Mouse (Mus musculus) forebrain, embryonic 16.5 days (tissue): ENCODE measurements around the gene Scamp4. TPM values are rescaled to one million over a fixed set of nuclear protein-coding genes. Genes with fewer than 3 reads are reported as not detected.
"Not testable (repeated sequence)": the region's sequence is repeated elsewhere in the genome, so short reads cannot be mapped to it uniquely, and the experiment has no call there.

ENCODE experiments used
- ATAC-seq: fragments of 200-750 bp; cut with Nextera tagmentation; 2 replicates; pipeline ENCODE4 v1.8.0; 2017; ENCODE audit warnings: mild to moderate bottlenecking, moderate library complexity
- H3K27ac ChIP-seq: fragments of 300-500 bp; sonication (generic); 2 replicates; pipeline ENCODE4 v1.5.1; 2014; ENCODE audit warnings: low read length, control low read depth
- H3K27me3 ChIP-seq: fragments of 300-500 bp; sonication (generic); replicated peaks from 2 replicates; pipeline ENCODE4 v1.6.1; 2014; ENCODE audit warnings: low read length; ENCODE audit not compliant: control insufficient read depth, insufficient read depth
- H3K36me3 ChIP-seq: fragments of 300-500 bp; sonication (generic); 2 replicates; pipeline ENCODE4 v1.6.1; 2014; ENCODE audit not compliant: control insufficient read depth, insufficient read depth
- H3K4me1 ChIP-seq: fragments of 300-500 bp; sonication (generic); replicated peaks from 2 replicates; pipeline ENCODE4 v1.6.1; 2014; ENCODE audit warnings: low read length; ENCODE audit not compliant: control insufficient read depth, insufficient read depth
- H3K4me2 ChIP-seq: fragments of 300-500 bp; sonication (generic); 2 replicates; pipeline ENCODE4 v1.6.1; 2014; ENCODE audit warnings: mild to moderate bottlenecking, low read length, control low read depth
- H3K4me3 ChIP-seq: fragments of 300-500 bp; sonication (generic); replicated peaks from 2 replicates; pipeline ENCODE4 v1.5.1; 2014; ENCODE audit warnings: mild to moderate bottlenecking, low read length, control low read depth
- H3K9ac ChIP-seq: fragments of 300-500 bp; sonication (generic); replicated peaks from 2 replicates; pipeline ENCODE4 v1.6.1; 2014; ENCODE audit warnings: low read depth, low read length, control low read depth
- H3K9me3 ChIP-seq: fragments of 300-500 bp; sonication (generic); 2 replicates; pipeline ENCODE4 v1.6.1; 2016; ENCODE audit warnings: low read length; ENCODE audit not compliant: control insufficient read depth
- WGBS: fragments of 180-500 bp; shearing (Covaris S2); extraction: QIAGEN DNeasy Blood & Tissue Kit; methylation state at CpG from one replicate; pipeline ENCODE4 v1.1.7; 2014; 5-methylcytosine and 5-hydroxymethylcytosine counted together
- polyA plus RNA-seq: library from polyadenylated mRNA; unstranded; fragments of >200 nt; fragmentation: Nextera tagmentation; extraction: Ambion mirVana; gene quantifications from 2 replicates; pipeline ENCODE4 v1.2.1, GENCODE M21; 2015

Scamp4 gene
- polyA plus RNA-seq, 1 experiment from 2014 or later: 77.2 TPM

DNA sequence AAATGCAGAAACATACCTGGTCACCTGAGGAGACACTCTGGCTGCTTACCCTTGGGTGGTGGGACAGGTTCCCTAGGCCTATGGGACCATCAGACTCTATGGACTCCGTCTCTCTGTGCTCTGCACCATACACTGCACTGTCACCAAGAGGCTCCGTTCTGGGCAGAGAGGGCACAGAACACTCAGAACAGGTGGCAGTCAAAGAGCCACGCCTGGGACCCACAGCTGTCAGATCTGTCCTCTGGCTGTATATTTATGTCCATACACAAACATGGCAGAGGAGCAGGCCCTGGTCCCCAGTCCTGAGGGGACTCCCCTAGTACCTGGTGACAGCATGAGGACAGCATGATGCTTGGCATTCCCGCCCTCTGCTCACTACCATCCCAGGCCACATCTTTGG lies 23.1 kb downstream of the Scamp4 start:
- no peak for ATAC-seq
- H3K27me3 ChIP-seq: no peaks in the 10 kb centered on the region
- no peaks in the 10 kb centered on the region for H3K36me3 ChIP-seq
- H3K27ac ChIP-seq: no peak overlapping the region
- H3K9ac ChIP-seq: no peak overlapping the region
- H3K9me3 ChIP-seq: no peaks in the 10 kb centered on the region
- WGBS: 89% methylated on average over 4 of the region's 4 CpGs
- H3K4me2 ChIP-seq: no peak overlapping the region
- H3K4me1 ChIP-seq: peaks cover 28% of the 10 kb centered on the region
- no peak overlapping the region for H3K4me3 ChIP-seq

DNA sequence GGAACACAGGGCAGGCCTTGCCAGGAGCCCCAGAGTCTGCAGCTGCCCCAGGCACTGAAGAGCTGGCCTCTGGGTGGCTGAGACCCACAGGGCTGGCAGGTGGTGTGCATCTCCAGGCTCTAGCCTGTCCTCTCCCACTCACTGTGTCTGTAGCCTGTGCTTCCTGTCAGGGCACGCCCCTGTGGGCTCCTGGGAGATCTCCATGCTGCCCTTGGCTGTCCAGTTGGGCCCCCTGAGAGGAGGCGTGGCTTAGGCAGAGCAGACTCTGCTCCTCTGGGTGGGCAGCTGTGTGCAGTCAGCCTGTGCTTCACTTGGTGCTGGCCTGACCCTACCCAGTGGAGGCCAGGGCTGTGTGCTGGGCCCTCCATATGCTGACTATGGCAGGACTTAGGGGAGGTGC lies 25.0 kb downstream of the Scamp4 start:
- Histone ChIP-seq H3K9me3 (no peaks in the 10 kb centered on the region), H3K4me3 (no peak overlapping the region), H3K27ac (no peak overlapping the region), H3K4me2 (no peak overlapping the region), H3K9ac (no peak overlapping the region), H3K4me1 (peaks cover 23% of the 10 kb centered on the region), H3K27me3 (no peaks in the 10 kb centered on the region), H3K36me3 (no peaks in the 10 kb centered on the region)
- ATAC-seq: no peak
- 74% methylated on average over 2 of the region's 2 CpGs for WGBS

DNA sequence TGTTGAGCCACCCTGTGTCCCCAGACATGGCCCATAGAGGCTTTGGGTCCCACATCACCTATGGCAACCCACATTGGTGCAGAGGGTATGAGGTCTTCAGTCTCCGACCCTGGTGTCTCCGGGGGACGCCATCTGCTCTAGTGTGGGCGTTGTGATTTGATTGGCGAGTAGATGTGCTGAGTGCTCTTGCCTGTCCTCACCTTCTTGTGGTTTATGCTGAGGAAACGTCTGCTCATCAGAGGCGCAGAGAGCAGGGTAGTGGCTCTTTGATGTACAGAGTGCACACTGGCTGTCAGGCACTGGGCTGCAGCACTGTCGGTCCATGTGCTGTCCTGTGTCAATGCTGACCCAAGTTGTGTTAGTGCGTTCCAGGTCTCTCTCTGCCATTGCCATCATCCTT lies 26.3 kb downstream of the Scamp4 start:
- H3K4me2 ChIP-seq: no peak overlapping the region
- no peaks in the 10 kb centered on the region for H3K9me3 ChIP-seq
- no peak overlapping the region for H3K9ac ChIP-seq
- H3K4me1 ChIP-seq: peaks cover 13% of the 10 kb centered on the region
- H3K27ac ChIP-seq: no peak overlapping the region
- H3K4me3 ChIP-seq: no peak overlapping the region
- no peaks in the 10 kb centered on the region for H3K27me3 ChIP-seq
- ATAC-seq: no peak
- 86% methylated on average over 9 of the region's 9 CpGs for whole genome bisulfite sequencing
- no peaks in the 10 kb centered on the region for H3K36me3 ChIP-seq

DNA sequence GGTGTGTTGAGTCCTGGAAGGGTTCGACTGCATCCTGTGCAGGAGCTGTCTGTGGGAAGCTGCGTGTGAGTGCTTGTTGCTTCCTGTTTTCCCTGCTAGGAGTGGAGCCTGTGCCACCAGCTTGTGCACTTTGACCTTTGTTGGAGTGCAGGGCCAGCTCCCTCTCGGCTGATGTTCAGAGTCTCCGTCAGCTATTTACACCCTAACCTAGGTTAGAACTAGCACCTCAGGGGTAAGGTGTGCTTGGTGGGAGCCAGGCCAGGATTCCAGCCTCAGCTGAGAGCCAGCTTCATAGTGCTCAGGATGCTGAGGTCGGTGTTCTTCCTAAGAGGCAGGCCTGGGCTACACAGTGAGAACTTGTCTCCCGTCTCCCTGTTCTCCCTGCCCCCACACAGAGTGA lies 32.7 kb downstream of the Scamp4 start:
- Histone ChIP-seq H3K9ac (no peak overlapping the region), H3K27me3 (no peaks in the 10 kb centered on the region), H3K4me2 (no peak overlapping the region), H3K4me3 (no peak overlapping the region), H3K27ac (no peak overlapping the region), H3K4me1 (no peaks in the 10 kb centered on the region), H3K36me3 (peaks cover 34% of the 10 kb centered on the region), H3K9me3 (no peaks in the 10 kb centered on the region)
- no peak for ATAC-seq
- 94% methylated on average over 6 of the region's 6 CpGs for WGBS

DNA sequence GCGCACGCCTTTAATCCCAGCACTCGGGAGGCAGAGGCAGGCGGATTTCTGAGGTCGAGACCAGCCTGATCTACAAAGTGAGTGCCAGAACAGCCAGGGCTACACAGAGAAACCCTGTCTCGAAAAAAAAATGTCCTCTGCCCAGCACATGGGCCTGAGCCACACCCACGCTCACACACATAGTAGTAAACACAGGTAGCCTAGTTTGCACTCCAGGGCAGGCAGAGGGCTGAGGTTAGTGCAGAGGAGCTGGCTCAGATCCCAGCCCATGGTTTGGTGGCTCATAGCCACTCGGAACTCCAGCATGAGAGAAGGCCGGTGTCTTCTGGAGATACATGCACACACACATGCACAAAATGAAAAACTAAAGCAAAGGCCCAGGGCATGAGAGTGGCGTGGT lies 44.3 kb downstream of the Scamp4 start:
- Histone ChIP-seq H3K36me3 (peaks cover 29% of the 10 kb centered on the region), H3K9me3 (no peaks in the 10 kb centered on the region), H3K27ac (no peak overlapping the region), H3K9ac (no peak overlapping the region), H3K27me3 (no peaks in the 10 kb centered on the region), H3K4me3 (no peak overlapping the region), H3K4me2 (no peak overlapping the region), H3K4me1 (no peaks in the 10 kb centered on the region)
- 91% methylated on average over 10 of the region's 10 CpGs for WGBS
- no peak for ATAC-seq

DNA sequence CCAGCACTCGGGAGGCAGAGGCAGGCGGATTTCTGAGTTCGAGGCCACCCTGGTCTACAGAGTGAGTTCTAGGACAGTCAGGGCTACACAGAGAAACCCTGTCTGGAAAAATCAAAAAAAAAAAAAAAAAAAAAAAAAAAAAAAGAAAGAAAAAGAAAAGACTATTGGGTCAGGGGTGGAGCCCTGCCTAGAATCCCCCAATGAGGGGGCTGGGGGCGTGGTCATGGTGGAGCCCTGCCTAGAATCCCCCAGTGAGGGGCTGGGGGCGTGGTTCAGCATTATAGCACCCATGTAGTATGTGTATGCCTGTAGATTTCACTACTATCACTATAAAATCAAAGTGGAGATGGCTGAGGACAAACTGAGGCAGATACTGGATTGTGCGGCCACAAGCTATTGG lies 47.2 kb downstream of the Scamp4 start:
- H3K4me1 ChIP-seq: not testable (repeated sequence)
- H3K36me3 ChIP-seq: peaks cover 13% of the 10 kb centered on the region
- 94% methylated on average over 6 of the region's 6 CpGs for WGBS

DNA sequence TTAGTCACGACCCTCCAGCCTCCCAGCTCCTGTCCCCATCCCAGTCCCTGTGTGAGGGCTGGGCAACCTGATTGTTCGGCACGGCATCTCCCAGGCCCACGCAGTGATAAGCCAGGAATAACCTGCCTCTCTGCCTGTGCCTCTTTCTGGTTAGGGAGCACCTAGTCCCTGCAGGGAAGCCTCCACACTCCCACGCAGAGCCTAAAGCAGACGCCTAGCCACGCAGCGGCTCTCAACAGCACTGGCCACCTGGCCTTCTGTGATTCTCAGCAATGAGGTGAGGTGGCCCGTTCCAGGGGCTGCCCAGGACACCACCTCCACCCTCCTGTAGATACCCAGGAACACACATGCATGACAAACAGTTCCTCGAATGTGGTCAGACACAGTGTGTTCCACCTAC lies 47.7 kb downstream of the Scamp4 start:
- Histone ChIP-seq H3K27ac (no peak overlapping the region), H3K9ac (no peak overlapping the region), H3K27me3 (no peaks in the 10 kb centered on the region), H3K4me2 (no peak overlapping the region), H3K9me3 (no peaks in the 10 kb centered on the region), H3K36me3 (peaks cover 10% of the 10 kb centered on the region), H3K4me3 (no peak overlapping the region), H3K4me1 (peaks cover 12% of the 10 kb centered on the region)
- 93% methylated on average over 10 of the region's 10 CpGs for WGBS
- no peak for ATAC-seq

More for the DNA sequence above, 47.2 kb downstream of the Scamp4 start:
- H3K27ac ChIP-seq, H3K9ac ChIP-seq, H3K27me3 ChIP-seq, H3K4me3 ChIP-seq, H3K9me3 ChIP-seq, H3K4me2 ChIP-seq, ATAC-seq: not testable (repeated sequence)

DNA sequence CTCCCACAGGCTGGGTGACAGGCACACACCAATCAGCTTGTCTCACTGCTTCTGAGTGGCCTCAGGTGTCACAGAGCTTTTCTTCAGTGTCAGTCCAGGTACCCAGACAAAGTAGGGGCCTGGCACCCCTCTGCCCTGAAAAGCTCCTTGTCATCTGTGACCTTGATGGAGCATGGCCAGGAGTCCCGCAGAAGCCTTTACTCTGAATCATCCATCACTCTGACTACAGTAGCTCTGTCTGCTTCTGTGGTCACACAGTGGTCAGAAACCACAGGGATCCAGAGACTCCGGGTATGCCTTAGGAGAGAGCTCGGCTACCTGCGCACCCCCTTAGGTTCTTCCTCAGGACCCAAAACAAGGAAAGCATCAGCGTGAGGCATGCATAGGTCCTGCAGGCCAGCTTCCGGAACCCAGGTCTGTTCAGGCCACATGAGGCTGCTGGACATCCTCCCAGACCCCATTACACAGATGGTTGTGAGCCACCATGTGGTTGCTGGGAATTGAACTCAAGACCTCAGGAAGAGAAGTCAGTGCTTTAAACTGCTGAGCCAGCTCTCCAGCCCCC lies 50.6 kb downstream of the Scamp4 start:
- no peak overlapping the region for H3K27ac ChIP-seq
- 91% methylated on average over 6 of the region's 6 CpGs for WGBS

DNA sequence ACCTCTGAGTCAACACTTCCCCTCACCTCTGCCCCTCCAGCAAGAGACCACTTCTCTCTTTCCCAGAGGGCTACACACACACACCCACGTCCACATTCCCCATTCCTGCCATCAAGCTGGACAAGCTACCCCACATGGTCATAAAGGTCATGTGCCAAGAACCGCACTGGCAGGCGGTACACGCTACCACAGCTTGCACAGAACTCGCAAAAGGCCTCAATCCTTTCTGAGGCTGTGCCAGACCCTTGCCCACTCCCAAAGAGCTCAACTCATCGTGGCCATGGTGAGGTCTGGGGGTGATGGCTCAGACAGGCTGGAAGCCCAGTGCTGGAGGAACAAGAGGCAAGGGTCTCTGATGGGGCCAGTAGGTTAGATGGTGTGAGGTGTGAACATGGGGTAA lies 52.2 kb downstream of the Scamp4 start:
- Histone ChIP-seq H3K4me3 (no peak overlapping the region; the same call in 1 of the 2 replicates), H3K4me2 (0 out of 2 replicates have a peak overlapping the region, but pooled peaks have one; percentile 9), H3K27ac (no peak overlapping the region), H3K9me3 (no peaks in the 10 kb centered on the region), H3K9ac (no peak overlapping the region), H3K27me3 (no peaks in the 10 kb centered on the region), H3K4me1 (peaks cover 24% of the 10 kb centered on the region), H3K36me3 (no peaks in the 10 kb centered on the region)
- WGBS: 87% methylated on average over 6 of the region's 6 CpGs
- no peak for ATAC-seq

More for the DNA sequence above, 50.6 kb downstream of the Scamp4 start:
- no peak overlapping the region for H3K4me3 ChIP-seq
- H3K36me3 ChIP-seq: no peaks in the 10 kb centered on the region
- H3K9ac ChIP-seq: no peak overlapping the region
- no peak for ATAC-seq
- peaks cover 17% of the 10 kb centered on the region for H3K4me1 ChIP-seq
- H3K4me2 ChIP-seq: no peak overlapping the region
- H3K9me3 ChIP-seq: no peaks in the 10 kb centered on the region
- H3K27me3 ChIP-seq: no peaks in the 10 kb centered on the region
